Mouse (Mus musculus) cortical plate, adult 2 months (tissue): Measurements from ENCODE around the gene Pla2g10. TPM values are rescaled to one million over a fixed set of nuclear protein-coding genes. Genes with fewer than 3 reads are reported as not detected.
"Not testable (repeated sequence)": the region's sequence is repeated elsewhere in the genome, so short reads cannot be mapped to it uniquely, and the experiment has no call there.

ENCODE experiments used
- H3K27ac ChIP-seq: fragments of 200-500 bp; 2 replicates; pipeline ENCODE4 v1.5.1; 2012; ENCODE audit warnings: low read length, control low read depth, inconsistent platforms; ENCODE audit not compliant: insufficient read depth
- H3K4me1 ChIP-seq: fragments of 200-500 bp; 2 replicates; pipeline ENCODE4 v1.6.1; 2011; ENCODE audit warnings: low read length; ENCODE audit not compliant: control insufficient read depth, insufficient read depth
- H3K4me3 ChIP-seq: fragments of 200-500 bp; 2 replicates; pipeline ENCODE4 v1.5.1; 2011; ENCODE audit warnings: mild to moderate bottlenecking, low read length, control low read depth; ENCODE audit not compliant: insufficient read depth
- CTCF ChIP-seq: fragments of 200-500 bp; IDR thresholded peaks from 2 replicates; pipeline ENCODE4 v1.5.1; 2011; ENCODE audit warnings: mild to moderate bottlenecking, control low read depth, low read length; ENCODE audit not compliant: insufficient read depth; ENCODE audit errors: extremely low read depth
- POLR2A ChIP-seq: fragments of 200-500 bp; IDR thresholded peaks from 2 replicates; pipeline ENCODE4 v1.6.1; 2011; ENCODE audit warnings: mild to moderate bottlenecking, low read length, control low read depth; ENCODE audit not compliant: insufficient read depth; ENCODE audit errors: extremely low read depth
- polyA plus RNA-seq: library from polyadenylated mRNA; depleted of rRNA; stranded (reverse); fragments of >200 nt; gene quantifications from 2 replicates; pipeline ENCODE4 v1.2.3, GENCODE M21; 2012; rRNA removed

Gene Pla2g10
- polyA plus RNA-seq, result not detected in 2 replicates

DNA sequence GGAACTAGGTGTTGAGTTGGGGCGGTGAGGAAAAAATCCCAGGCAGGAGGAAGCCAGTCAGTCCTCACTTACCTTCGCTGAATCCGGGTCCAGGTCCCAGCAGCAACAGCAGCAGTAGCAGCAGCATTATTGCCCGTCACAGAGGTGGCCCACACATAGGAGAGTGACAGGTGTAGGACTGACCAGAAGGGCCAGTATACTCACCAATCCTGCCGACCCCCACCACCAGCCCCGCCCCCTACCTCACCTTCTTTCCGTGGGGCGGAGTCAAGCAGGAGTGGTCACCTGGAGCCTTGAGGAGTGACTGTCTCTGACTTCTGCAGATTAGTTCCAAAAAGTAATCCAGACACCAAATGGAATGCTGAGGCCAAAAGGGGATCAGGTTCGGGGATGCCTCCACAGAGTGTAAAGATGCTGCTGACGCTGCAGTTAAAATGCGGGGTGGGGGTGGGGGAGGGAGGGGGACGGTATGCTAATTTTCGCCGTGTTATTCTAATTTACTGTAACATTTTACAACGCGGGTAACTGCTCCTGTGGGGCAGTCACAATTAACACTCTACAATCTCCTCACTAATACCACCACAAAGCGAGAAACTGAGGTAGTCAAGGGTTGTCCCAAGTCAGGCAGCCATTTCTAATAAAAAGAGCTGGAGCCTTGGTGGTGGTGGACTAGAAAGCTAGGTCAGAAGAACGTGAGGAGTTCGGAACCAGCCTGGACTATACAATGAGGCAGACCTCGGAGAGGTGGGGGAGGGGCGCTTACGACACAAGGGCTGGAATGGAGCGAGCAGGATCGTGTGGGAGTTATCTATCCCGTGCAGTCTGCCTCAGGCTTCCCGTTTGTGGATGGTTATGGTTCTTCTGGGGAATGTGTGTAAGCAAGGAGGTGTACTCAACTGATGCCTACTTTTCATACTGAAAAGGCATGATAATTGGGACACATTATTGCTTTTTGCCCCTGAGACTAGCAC is at the start of gene Pla2g10:
Pla2g10 (minus strand) TSS at position 699 of the 971 bp plus-strand sequence.
- no peak within 1 kb of the TSS for H3K4me3 ChIP-seq
- no peaks in the 10 kb centered on the region for H3K4me1 ChIP-seq
- no peak for TF ChIP-seq POLR2A
- no peak for TF ChIP-seq CTCF
- no peak within 1 kb of the TSS for H3K27ac ChIP-seq

DNA sequence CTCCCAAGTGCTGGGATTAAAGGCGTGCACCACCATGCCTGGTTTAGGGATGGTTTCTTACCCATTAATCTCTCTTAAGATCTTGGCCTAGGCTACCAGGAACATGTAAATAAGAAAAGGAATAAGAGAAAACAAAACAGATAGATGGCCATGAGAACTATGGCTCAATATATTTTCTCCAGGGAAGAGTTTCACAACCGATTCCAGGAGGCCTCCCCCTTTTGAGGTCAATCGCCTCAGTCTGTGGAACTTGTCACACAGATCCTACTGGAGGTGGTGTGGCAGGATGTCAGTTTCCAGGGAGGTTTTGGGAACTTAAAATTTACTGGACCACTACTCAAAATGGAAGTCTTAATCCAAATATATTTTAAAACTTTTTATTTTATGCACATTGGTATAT is 43.9 kb upstream of the Pla2g10 start:
- H3K4me3 ChIP-seq, H3K4me1 ChIP-seq, H3K27ac ChIP-seq: not testable (repeated sequence)

- H3K27ac ChIP-seq, H3K4me1 ChIP-seq, H3K4me3 ChIP-seq: not testable (repeated sequence)
Observed at GRCm38 (mm10) chr16:13774011-13774410, 43.2 kb upstream of the Pla2g10 start.

- not testable (repeated sequence) for H3K27ac ChIP-seq, H3K4me1 ChIP-seq, H3K4me3 ChIP-seq
Observed at GRCm38 (mm10) chr16:13772051-13772450, 41.3 kb upstream of the Pla2g10 start.

- H3K4me1 ChIP-seq, H3K4me3 ChIP-seq, H3K27ac ChIP-seq: not testable (repeated sequence)
Observed at GRCm38 (mm10) chr16:13771603-13772002, 40.8 kb upstream of the Pla2g10 start.

DNA sequence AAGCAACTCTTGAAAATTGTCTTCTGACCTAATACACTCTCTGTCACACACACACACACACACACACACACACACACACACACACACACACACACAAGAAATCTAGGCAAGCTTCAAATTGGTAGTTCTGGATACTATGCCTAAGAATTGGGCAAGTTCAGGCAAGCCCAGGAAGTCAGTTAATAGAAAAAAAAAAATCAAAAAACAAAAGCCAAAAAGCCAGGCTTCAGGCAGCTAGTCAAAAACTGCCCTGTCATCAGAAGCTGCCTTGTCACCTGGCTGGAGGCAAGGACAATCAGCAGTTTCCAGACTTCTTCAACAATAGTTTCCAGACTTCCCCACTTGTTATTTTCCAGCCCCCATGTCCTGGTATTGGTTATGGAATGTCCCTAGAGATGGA is 35.6 kb upstream of the Pla2g10 start:
- TF ChIP-seq CTCF (no peak), POLR2A (no peak)
- H3K4me3 ChIP-seq, result no peak overlapping the region
- no peaks in the 10 kb centered on the region for H3K4me1 ChIP-seq
- H3K27ac ChIP-seq, result no peak overlapping the region

GRCm38 (mm10) chr16:13764519-13764918 is 33.7 kb upstream of the Pla2g10 start:
- Histone ChIP-seq H3K27ac (no peak overlapping the region), H3K4me1 (no peaks in the 10 kb centered on the region), H3K4me3 (no peak overlapping the region)
- TF ChIP-seq POLR2A (no peak), CTCF (no peak)

DNA sequence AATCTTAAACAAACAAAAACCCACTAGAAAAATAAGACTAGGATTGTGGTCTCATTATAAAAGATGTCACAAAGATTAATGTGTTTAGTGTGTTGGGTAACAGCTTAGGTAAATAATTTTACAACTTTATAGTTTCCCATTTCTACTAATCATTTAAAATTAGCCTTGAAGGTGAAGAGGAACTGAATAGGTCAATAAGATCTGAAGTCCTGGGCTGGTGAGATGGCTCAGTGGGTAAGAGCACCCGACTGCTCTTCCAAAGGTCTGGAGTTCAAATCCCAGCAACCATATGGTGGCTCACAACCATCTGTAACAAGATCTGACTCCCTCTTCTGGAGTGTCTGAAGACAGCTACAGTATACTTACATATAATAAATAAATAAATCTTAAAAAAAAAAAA is 32.0 kb upstream of the Pla2g10 start:
- not testable (repeated sequence) for H3K4me3 ChIP-seq, H3K27ac ChIP-seq, H3K4me1 ChIP-seq

GRCm38 (mm10) chr16:13757823-13758222 is 27.0 kb upstream of the Pla2g10 start:
- no peak overlapping the region for H3K4me3 ChIP-seq
- H3K4me1 ChIP-seq, result no peaks in the 10 kb centered on the region
- TF ChIP-seq CTCF (no peak), POLR2A (no peak)
- H3K27ac ChIP-seq, result no peak overlapping the region

GRCm38 (mm10) chr16:13754400-13755190 is 23.8 kb upstream of the Pla2g10 start:
- Histone ChIP-seq H3K4me3 (peak overlapping the region; percentile 48), H3K4me1 (no peaks in the 10 kb centered on the region), H3K27ac (no peak overlapping the region)
- no peak for TF ChIP-seq CTCF
- TF ChIP-seq POLR2A, result peak; percentile 54; the same call in 1 of the 2 replicates

GRCm38 (mm10) chr16:13753986-13754385 is 23.2 kb upstream of the Pla2g10 start:
- Histone ChIP-seq H3K27ac (no peak overlapping the region), H3K4me3 (peak overlapping the region; percentile 48; the same call in 1 of the 2 replicates), H3K4me1 (no peaks in the 10 kb centered on the region)
- TF ChIP-seq CTCF (no peak), POLR2A (no peak)
